Mouse (Mus musculus) liver, postnatal 0 days (tissue): Measurements from ENCODE around the gene Naa15.

Experiments used
- CTCF ChIP-seq: sonication (generic); IDR thresholded peaks from 2 replicates; pipeline ENCODE4 v1.5.1; 2016; ENCODE audit warnings: antibody characterized with exemption, low read depth
- EP300 ChIP-seq: IDR thresholded peaks from 2 replicates; pipeline ENCODE4 v1.6.1; 2016; ENCODE audit warnings: antibody characterized with exemption, low read depth, mild to moderate bottlenecking

DNA sequence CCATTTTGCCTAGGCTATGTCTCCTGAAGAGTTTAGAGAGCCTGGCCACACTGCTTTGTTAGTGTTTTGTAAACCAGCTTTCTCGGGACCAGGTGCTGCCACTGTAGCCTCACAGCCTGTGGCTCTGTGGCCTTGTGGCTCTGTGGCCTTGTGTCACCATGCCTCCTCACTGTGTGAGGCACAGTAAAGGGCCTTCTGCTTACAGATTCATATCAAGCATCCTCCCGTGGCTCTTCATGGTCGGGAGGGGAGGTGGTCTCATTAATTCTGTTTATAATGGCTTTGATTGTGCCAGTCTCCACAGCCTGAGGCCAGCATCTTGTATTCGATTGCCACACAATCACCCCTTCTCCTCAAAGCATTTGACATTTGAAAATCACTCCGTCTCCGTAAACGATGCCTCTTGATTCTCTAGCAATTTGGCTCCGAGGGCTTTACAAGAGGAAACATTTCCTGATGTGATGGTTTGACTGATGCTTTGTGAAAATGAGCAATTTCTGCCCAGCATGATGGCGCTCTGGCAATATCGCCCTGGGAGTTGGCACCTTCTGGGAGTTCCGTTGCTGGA, 89.5 kb downstream of the Naa15 start:
- TF ChIP-seq CTCF (no peak), EP300 (no peak)
